Mouse (Mus musculus): ENCODE results near the gene Cmc1.

DNA sequence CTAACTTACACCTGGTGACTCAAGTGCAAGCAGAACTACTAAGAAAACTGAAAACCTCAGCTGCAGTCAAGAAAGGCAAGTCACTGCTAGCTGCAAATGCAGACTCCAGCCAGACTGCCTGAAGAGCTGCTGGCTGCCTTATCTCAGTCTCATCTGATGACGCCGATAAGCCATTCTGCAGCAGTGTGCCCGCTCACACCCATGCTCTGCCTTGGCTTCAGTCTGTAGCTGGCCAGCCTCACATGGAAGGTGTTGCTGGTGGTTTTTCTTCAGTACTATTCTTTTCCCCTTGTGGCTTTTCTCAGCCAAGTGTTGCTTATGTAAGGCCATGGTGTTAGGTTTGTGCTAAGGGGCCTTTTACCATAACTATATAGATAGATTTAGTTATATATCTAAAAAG, 90.9 kb downstream of the Cmc1 start:
- TF ChIP-seq CTCF (IDR thresholded peaks at IDR 0.05; ENCODE audit: borderline replicate concordance, insufficient read depth, low read length) (no peak), POLR2A (IDR thresholded peaks at IDR 0.05; ENCODE audit: low read depth, low read length) (no peak)
